Mouse (Mus musculus) brain, adult 10 weeks (tissue): ENCODE results near the gene Ptch2. TPM values are rescaled to one million over a fixed set of nuclear protein-coding genes. Genes with fewer than 3 reads are reported as not detected.

ENCODE experiments used
- polyA plus RNA-seq: library from polyadenylated mRNA; stranded (reverse); fragments of 350-450 nt; fragmentation: Illumina TruSeq; extraction: RNeasy Lipid Tissue Mini Kit (QIAGEN cat#74804); gene quantifications from one replicate; pipeline ENCODE4 v1.2.3, GENCODE M21; 2015; ENCODE audit warnings: low read depth, low replicate concordance

Gene Ptch2
- polyA plus RNA-seq = 0.61 TPM

DNA sequence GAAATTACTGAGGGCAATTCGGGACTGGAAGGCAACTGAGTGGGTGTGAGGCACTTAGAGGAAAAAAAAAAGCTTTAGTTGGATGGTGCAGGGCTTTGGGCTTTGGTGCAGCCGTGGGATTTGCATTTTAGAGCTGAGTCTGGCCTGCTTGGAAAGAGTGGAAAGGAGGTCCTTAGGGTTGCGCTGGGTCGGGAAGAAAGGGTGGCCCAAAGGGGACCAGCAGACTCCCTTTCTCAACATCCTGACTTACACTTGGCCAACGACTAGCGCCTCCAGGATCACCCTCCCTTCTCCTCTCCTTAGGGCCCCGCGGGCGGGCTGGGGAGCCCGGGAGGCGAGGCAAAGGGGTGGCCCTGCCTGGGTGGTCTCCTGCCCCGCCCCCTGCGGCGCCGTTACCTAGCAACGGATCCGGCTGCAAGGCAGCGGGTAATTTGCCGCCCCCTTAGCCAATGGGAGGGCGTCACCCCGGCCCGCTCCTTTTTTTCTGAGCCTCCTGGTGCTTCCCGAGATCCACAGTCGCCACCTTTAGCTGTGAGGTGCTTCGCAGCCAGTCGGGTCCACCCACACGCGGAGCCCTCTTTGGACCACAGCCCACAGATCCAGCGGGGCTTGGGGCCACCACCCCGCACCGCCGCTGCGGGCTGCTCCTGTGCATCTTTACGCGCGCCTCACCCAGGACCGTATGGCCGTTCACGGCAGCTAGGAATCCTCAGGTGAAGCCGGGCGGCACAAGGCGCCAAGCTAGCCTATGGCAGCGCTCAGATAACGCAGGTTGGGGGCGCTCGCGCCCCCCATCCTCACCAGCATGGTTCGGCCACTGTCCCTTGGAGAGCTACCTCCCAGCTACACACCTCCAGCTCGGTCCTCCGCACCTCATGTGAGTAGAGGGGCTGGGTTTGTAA, at the start of gene Ptch2:
TSS of gene Ptch2 (plus strand) at position 525 of the 902 bp plus-strand sequence.

DNA sequence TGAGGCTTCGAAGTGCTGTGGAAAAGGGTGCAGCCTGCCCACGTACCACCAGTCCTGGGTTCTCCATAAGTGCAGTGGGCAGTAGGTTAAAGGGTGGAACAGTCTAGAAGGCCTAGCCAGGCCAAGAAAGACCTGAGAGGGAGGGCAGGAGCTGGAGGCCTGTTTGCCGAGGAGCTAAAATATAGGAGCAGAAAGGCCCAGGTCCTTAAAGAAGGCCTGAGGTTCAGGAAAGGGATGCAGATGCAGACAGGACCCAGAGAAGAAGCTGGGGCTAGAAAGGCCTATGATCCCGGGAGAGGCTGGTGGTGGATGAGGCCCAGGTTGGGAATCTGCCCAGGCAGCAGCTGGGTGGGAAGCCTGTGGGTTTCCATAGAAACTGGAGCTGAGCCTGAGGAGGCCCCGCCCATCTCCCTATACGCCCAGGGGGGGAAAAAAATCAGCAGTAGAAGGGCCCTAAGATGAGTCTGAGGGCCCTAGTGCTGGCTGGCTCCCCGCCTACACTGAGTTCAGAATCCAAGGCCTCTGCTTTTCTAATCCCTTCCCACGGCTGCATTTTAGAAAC, 29.6 kb downstream of the Ptch2 start, which contains the start of gene Btbd19:
TSS of gene Btbd19 (minus strand) at position 378 of the 562 bp plus-strand sequence.

DNA sequence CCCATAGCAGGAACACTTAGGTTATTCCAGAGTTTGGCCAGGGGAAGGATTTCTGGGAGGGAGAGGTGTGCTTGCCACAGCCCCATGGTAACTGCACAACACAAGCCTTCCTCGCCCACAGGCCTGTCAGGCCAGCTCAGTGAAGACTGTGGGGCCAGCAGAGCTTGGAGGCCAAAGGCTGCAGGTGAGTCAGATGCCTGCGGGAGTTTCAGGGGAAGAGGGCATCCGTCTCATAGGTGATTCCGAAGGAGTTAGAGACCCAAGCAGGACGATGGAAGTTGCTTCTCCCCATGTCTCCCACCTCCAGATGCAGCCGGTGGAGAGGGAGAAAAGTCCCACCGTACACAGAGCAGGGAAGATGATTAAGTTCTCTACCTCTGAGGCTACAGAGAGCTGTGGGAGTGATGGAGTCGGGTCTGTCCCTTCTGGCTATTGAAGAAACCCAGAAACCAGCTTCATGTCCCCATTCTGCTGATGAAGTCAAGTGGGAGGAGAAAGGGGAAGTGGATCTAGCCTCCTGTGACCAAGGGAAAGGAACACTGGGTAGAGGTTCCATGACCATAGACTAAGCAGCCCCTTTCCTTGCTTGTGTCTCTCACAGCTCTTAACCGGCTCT, 30.9 kb downstream of the Ptch2 start, which contains the start of gene Tctex1d4:
TSS of gene Tctex1d4 (plus strand) at position 120 of the 616 bp plus-strand sequence.

DNA sequence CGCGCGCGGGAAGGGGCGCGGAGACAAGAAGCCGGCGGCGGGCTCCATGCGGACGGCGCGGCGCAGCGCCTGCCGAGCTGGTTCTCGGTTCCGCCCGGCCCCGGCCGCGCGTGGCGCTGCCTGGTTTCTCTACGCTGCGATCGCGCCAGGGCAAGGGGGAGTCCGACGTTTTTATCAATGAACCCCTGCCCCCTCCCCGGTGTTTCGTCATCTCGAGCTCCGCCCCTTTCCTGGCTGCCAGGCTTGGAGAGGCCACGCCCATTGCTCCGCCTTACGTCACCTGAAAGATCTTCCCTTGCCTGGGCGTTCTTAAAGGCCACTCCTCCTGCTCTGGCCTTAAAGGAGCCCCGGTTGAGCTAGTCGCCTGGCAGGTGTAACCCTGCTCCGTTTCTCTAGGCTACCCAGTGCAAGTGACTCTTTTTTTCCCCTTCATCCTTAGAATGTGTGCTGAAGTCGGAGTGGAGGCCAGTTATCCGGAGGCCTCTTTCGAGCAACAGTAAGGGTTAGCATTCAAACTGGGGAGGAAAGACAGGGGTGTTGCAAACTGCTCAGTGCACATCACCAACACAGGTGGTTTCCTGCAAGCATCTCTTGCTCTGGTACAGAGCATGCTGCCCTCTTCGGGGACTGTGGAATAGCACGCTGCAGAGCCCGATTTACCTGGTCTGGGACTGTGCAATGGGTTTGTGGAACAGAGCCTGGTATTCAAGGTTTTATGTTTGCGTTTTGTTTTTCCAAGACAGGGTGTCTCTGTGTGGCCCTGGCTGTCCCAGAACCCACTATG, 38.1 kb downstream of the Ptch2 start, which contains the start of gene Plk3:
TSS of gene Plk3 (minus strand) at position 147 of the 784 bp plus-strand sequence.

DNA sequence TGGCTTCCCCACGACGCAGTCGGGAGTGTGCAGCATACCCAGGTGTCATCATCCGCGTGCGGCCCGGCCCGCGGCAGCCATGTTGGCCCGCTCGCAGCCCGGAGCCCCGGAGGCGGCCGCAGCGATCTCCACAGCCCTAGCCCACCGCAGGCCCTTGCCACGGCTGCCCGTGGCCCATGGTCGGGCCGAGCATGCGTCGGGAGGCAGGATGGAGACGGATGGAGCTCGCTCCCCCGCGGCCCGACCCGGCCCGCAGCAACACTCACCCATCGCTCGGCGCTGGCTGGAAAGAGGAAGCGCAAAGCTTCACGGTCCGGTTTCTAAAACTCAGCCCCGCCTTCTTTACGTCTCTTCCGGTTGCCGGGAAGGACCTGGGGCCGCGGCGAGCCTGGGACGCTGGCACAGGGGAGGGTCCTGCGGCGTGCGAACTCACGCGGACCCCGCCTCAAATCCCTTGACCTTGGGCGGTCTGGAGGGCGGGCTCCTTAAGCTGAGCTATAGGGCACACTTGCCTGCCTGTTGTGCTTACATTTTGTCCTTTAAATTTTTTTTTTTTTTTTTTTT, 60.0 kb downstream of the Ptch2 start, which contains the start of gene Rps8:
TSS of gene Rps8 (minus strand) at position 452 of the 564 bp plus-strand sequence.

Other genes starting within 250 kb of the Ptch2 start
- gene Zswim5, start 218.7 kb upstream of the Ptch2 start, polyA plus RNA-seq = 7.0 TPM
- gene Urod, start 101.7 kb upstream of the Ptch2 start, polyA plus RNA-seq = 91.6 TPM
- gene Hectd3, start 100.8 kb upstream of the Ptch2 start, polyA plus RNA-seq = 32.8 TPM
- gene Eif2b3, start 76.7 kb upstream of the Ptch2 start, polyA plus RNA-seq = 20.6 TPM
- 14.5 TPM for gene Btbd19, start 29.6 kb downstream of the Ptch2 start, polyA plus RNA-seq
- 1.4 TPM for gene Tctex1d4, start 30.7 kb downstream of the Ptch2 start, polyA plus RNA-seq
- gene Plk3, start 37.9 kb downstream of the Ptch2 start, polyA plus RNA-seq = 11.0 TPM
- 859 TPM for gene Rps8, start 60.2 kb downstream of the Ptch2 start, polyA plus RNA-seq
- gene Kif2c, start 86.6 kb downstream of the Ptch2 start, polyA plus RNA-seq = 0.30 TPM
- gene Tmem53, start 155.9 kb downstream of the Ptch2 start, polyA plus RNA-seq = 6.9 TPM
- gene Armh1, start 156.1 kb downstream of the Ptch2 start, polyA plus RNA-seq = 0.76 TPM